Mouse (Mus musculus) central nervous system, embryonic 18 days (tissue): ENCODE data around the gene Nt5c. TPM values are rescaled to one million over a fixed set of nuclear protein-coding genes. Genes with fewer than 3 reads are reported as not detected.

ENCODE experiments used
- polyA plus RNA-seq: library from polyadenylated mRNA; depleted of rRNA; stranded (reverse); fragments of >200 nt; gene quantifications from 2 replicates; pipeline ENCODE4 v1.2.3, GENCODE M21; 2012; rRNA removed

Gene Nt5c
- 69.7 and 88.0 TPM in 2 replicates for polyA plus RNA-seq

DNA sequence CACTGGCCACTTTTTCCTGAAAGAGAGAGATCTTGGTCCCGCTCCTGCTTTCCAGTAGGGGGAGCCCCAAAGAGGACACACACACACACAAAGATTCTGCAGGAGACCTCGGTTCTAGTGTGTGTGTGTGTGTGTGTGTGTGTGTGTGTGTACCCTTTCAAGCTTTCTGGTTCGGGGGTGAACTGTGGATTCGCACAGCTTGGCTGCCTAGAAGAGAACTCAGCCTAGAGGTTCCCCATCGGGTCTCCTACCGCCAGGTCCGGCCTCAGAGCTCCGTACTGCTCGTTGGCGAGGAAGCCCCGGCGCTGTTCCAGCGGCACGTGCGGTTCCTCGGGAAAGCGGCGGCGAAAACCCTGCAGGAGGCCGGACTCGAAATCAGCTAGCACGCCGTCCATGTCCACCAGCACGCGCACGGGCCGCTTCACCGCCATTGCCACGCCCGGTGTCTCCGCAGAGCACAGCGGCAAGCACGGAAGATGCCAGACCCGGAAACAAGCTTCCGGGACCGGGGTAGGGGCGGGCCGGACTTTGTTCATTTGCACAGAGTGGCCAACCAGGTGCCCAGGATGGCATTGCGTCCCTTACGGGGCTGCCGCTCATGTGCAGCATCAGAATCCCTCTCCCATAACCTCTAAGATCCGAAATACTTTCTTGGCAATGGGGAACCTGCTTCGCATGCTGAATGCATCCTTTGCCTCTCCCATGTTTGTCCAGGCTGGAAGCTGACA is at the start of gene Nt5c:
TSS of gene Nt5c (minus strand) at position 507 of the 728 bp plus-strand sequence.

GRCm38 (mm10) chr11:115536038-115536681 is 44.5 kb upstream of the Nt5c start, which contains the start of gene Sumo2:
TSS of gene Sumo2 (minus strand) at chr11:115536276.

DNA sequence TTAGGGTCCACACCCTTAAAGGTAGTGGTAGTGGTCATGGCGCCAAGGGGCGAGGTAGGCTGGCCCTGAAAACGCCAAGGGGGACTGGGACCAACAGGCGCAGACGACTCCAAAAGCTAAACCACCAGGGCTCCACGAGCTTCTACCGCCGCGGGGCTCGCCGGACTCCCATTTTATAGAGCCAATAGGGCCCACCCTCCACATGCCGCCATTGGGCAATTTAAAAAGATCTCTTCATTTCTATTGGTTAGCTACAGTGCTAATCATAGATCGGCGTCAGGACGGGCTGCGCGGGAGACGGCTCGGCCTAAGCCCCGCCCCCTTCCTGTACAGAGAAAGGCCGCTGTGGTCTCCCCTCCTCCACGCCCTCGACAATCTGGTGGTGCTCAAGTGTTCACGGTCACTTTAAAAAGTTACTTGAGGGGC is 22.6 kb upstream of the Nt5c start, which contains the start of gene Jpt1:
TSS of gene Jpt1 (minus strand) at position 150 of the 426 bp plus-strand sequence.

DNA sequence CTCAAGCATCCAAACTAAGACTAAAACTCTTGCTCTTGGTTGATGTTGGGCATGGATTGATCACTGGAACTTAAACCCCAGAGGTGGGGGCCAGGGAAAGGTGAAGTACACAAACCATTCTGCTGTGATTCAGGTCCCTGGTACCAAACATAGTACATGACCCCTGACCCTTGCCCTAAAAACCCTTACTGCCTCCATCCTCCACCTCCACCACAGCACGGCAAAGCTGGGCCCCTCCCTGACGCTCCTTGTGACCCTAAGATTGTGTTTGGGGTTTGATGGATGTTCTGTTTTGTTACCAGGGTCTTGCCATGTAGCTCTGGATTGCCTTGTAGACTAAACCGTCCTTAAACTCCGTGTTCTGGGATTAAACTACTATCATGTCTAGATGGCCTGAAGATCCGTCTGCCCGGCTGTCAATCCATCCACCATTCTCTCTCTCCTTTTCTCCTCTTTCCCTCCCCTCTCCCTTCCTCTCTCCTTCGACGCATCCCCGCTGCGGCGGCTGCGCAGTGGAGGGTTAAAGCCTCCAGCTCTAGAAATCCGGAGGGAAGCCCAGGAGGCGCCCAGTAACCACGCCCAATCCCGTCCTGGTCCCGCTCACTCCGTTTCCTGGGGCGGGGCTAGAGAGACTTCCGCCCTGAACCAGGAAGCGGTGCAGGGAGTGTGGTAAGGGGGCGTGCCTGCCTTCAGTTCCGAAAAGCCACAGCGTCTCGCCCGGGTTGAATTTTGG is 16.5 kb downstream of the Nt5c start, which contains the start of gene Armc7:
TSS of gene Armc7 (plus strand) at position 643 of the 733 bp plus-strand sequence.

GRCm38 (mm10) chr11:115462243-115462891 is 29.3 kb downstream of the Nt5c start, which contains the start of gene Slc16a5:
TSS of gene Slc16a5 (plus strand) at chr11:115462474.

Other genes starting within 250 kb of the Nt5c start
- gene Grin2c, start 224.6 kb downstream of the Nt5c start, polyA plus RNA-seq: 2.6 and 3.1 TPM in 2 replicates
- 31.3 and 33.1 TPM in 2 replicates for gene Fdxr, start 214.8 kb downstream of the Nt5c start, polyA plus RNA-seq
- 4.2 and 4.5 TPM in 2 replicates for gene Fads6, start 194.2 kb downstream of the Nt5c start, polyA plus RNA-seq
- 0.07 and 0.16 TPM in 2 replicates for gene Otop2, start 184.7 kb downstream of the Nt5c start, polyA plus RNA-seq
- 0.06 and 0.13 TPM in 2 replicates for gene Ush1g, start 169.8 kb downstream of the Nt5c start, polyA plus RNA-seq
- gene Otop3, start 157.1 kb downstream of the Nt5c start, polyA plus RNA-seq: 0.62 and 0.68 TPM in 2 replicates
- 56.4 and 69.3 TPM in 2 replicates for gene Hid1, start 124.1 kb downstream of the Nt5c start, polyA plus RNA-seq
- gene Cdr2l, start 109.9 kb downstream of the Nt5c start, polyA plus RNA-seq: 31.5 and 32.2 TPM in 2 replicates
- gene Mrpl58, start 88.1 kb downstream of the Nt5c start, polyA plus RNA-seq: 103 and 122 TPM in 2 replicates
- 444 and 496 TPM in 2 replicates for gene Atp5h, start 71.9 kb downstream of the Nt5c start, polyA plus RNA-seq
- gene Kctd2, start 71.7 kb downstream of the Nt5c start, polyA plus RNA-seq: 49.7 and 50.7 TPM in 2 replicates
- gene Trim80, start 51.3 kb downstream of the Nt5c start, polyA plus RNA-seq: 0.09 TPM in 1 of 2 replicates, not detected in the other
- gene Slc16a5, start 29.4 kb downstream of the Nt5c start, polyA plus RNA-seq: 0.10 TPM in 1 of 2 replicates, not detected in the other
- gene Armc7, start 16.2 kb downstream of the Nt5c start, polyA plus RNA-seq: 9.9 and 10.3 TPM in 2 replicates
- 1,339 and 1,384 TPM in 2 replicates for gene Jpt1, start 22.5 kb upstream of the Nt5c start, polyA plus RNA-seq
- 630 and 633 TPM in 2 replicates for gene Sumo2, start 44.4 kb upstream of the Nt5c start, polyA plus RNA-seq
- gene Nup85, start 72.6 kb upstream of the Nt5c start, polyA plus RNA-seq: 122 and 125 TPM in 2 replicates
- gene Mrps7, start 112.1 kb upstream of the Nt5c start, polyA plus RNA-seq: 40.5 and 43.5 TPM in 2 replicates
- 44.8 and 47.4 TPM in 2 replicates for gene Gga3, start 112.2 kb upstream of the Nt5c start, polyA plus RNA-seq
- 20.5 and 21.5 TPM in 2 replicates for gene Mif4gd, start 121.1 kb upstream of the Nt5c start, polyA plus RNA-seq
- gene Slc25a19, start 136.4 kb upstream of the Nt5c start, polyA plus RNA-seq: 71.3 and 78.6 TPM in 2 replicates
- gene Grb2, start 216.7 kb upstream of the Nt5c start, polyA plus RNA-seq: 149 and 150 TPM in 2 replicates